In genomic region chr5:21646133-21646491, GRCm38 (mm10) we compare ENCODE assay signal across 7 mouse cellular contexts. TPM values are rescaled to one million over a fixed set of nuclear protein-coding genes. Genes with fewer than 3 reads are reported as not detected.
DNase-seq lines count a peak whose midpoint lies in the region; ATAC-seq and TF ChIP-seq lines count a peak whose summit lies in the region.

No protein-coding gene starts in this region.

- no peak for ATAC-seq in lung, postnatal 0 days
- ATAC-seq in embryonic facial prominence, embryonic 13.5 days (ENCODE audit: insufficient number of reproducible peaks, insufficient read depth, low FRiP score, low TSS enrichment, low read depth): peak; percentile 28; the same call in 1 of the 2 replicates
- ATAC-seq in limb, embryonic 11.5 days (ENCODE audit: insufficient number of reproducible peaks, low FRiP score, low TSS enrichment, low read depth): no peak; the same call in 1 of the 2 replicates
- ATAC-seq in cerebellum, adult (ENCODE audit: insufficient number of reproducible peaks, low FRiP score, low TSS enrichment): no peak; the same call in 1 of the 2 replicates

- H3K36me3 ChIP-seq in lung, postnatal 0 days (ENCODE audit: insufficient read depth, low read length): no peaks in the 10 kb centered on the region; the same call in 1 of the 2 replicates
- peaks cover 31% of the 10 kb centered on the region for H3K36me3 ChIP-seq in embryonic facial prominence, embryonic 13.5 days
- H3K36me3 ChIP-seq in limb, embryonic 11.5 days (ENCODE audit: control insufficient read depth, insufficient read depth, low read length): peaks cover 12% of the 10 kb centered on the region; the same call in 1 of the 2 replicates
- peaks cover 21% of the 10 kb centered on the region for H3K36me3 ChIP-seq in small intestine, adult 2 months (ENCODE audit: control insufficient read depth, insufficient read depth, low read length)

- no peak for TF ChIP-seq CTCF in lung, postnatal 0 days (IDR thresholded peaks at IDR 0.05)
- TF ChIP-seq CTCF in small intestine, adult 2 months (IDR thresholded peaks at IDR 0.05; ENCODE audit: extremely low read depth, insufficient read length, insufficient replicate concordance, low read depth, low read length): no peak

- no peaks in the 10 kb centered on the region for H3K9me3 ChIP-seq in lung, postnatal 0 days (ENCODE audit: low read length)
- no peaks in the 10 kb centered on the region for H3K9me3 ChIP-seq in embryonic facial prominence, embryonic 13.5 days
- H3K9me3 ChIP-seq in limb, embryonic 11.5 days (ENCODE audit: control insufficient read depth, low read length): no peaks in the 10 kb centered on the region

- H3K9ac ChIP-seq in lung, postnatal 0 days (replicated peaks; ENCODE audit: low read depth): peak overlapping the region; percentile 72
- H3K9ac ChIP-seq in embryonic facial prominence, embryonic 13.5 days: peak overlapping the region; percentile 90
- H3K9ac ChIP-seq in limb, embryonic 11.5 days (ENCODE audit: low read length): peak overlapping the region; percentile 82

- peak overlapping the region; percentile 85 for H3K27ac ChIP-seq in lung, postnatal 0 days (ENCODE audit: low read length)
- H3K27ac ChIP-seq in embryonic facial prominence, embryonic 13.5 days: peak overlapping the region; percentile 80
- peak overlapping the region; percentile 83 for H3K27ac ChIP-seq in limb, embryonic 11.5 days (replicated peaks; ENCODE audit: low read depth, low read length)
- H3K27ac ChIP-seq in small intestine, adult 2 months (ENCODE audit: insufficient read depth, low read depth, low read length): peak overlapping the region; percentile 50; the same call in 1 of the 2 replicates

- no peak; the same call in 1 of the 2 replicates for TF ChIP-seq EP300 in lung, postnatal 0 days (IDR thresholded peaks at IDR 0.05)

- no peaks in the 10 kb centered on the region for H3K27me3 ChIP-seq in lung, postnatal 0 days (replicated peaks; ENCODE audit: insufficient read depth, low read length)
- H3K27me3 ChIP-seq in embryonic facial prominence, embryonic 13.5 days: peaks cover 15% of the 10 kb centered on the region
- no peaks in the 10 kb centered on the region for H3K27me3 ChIP-seq in limb, embryonic 11.5 days (ENCODE audit: control insufficient read depth, insufficient read depth, low read length)
- H3K27me3 ChIP-seq in small intestine, adult 2 months (ENCODE audit: control insufficient read depth, insufficient read depth, low read length): no peaks in the 10 kb centered on the region

- H3K4me2 ChIP-seq in lung, postnatal 0 days (replicated peaks; ENCODE audit: low read depth, low read length): peak overlapping the region; percentile 92
- H3K4me2 ChIP-seq in embryonic facial prominence, embryonic 13.5 days: peak overlapping the region; percentile 79
- H3K4me2 ChIP-seq in limb, embryonic 11.5 days (ENCODE audit: low read depth, severe bottlenecking): peak overlapping the region; percentile 65

- TF ChIP-seq POLR2A in small intestine, adult 2 months (IDR thresholded peaks at IDR 0.05; ENCODE audit: low read depth, low read length): no peak

- peak overlapping the region; percentile 63 for H3K4me3 ChIP-seq in lung, postnatal 0 days (ENCODE audit: low read depth, low read length)
- H3K4me3 ChIP-seq in embryonic facial prominence, embryonic 13.5 days: peak overlapping the region; percentile 91
- H3K4me3 ChIP-seq in limb, embryonic 11.5 days (ENCODE audit: low read depth, low read length): peak overlapping the region; percentile 79
- H3K4me3 ChIP-seq in small intestine, adult 2 months (ENCODE audit: low read depth, low read length): peak overlapping the region; percentile 93

- WGBS in lung, postnatal 0 days: under 1% methylated on average over 23 of the region's 25 CpGs
- WGBS in embryonic facial prominence, embryonic 13.5 days: 0% methylated on average over 25 of the region's 25 CpGs
- under 1% methylated on average over 25 of the region's 25 CpGs for WGBS in limb, embryonic 11.5 days
- under 1% methylated on average over 25 of the region's 25 CpGs for WGBS in small intestine, adult 2 months

- H3K4me1 ChIP-seq in lung, postnatal 0 days (ENCODE audit: insufficient read depth, low read depth, low read length): peaks cover 10% of the 10 kb centered on the region; the same call in 1 of the 2 replicates
- H3K4me1 ChIP-seq in embryonic facial prominence, embryonic 13.5 days: peaks cover 12% of the 10 kb centered on the region
- H3K4me1 ChIP-seq in limb, embryonic 11.5 days (ENCODE audit: control insufficient read depth, insufficient read depth, low read length): no peaks in the 10 kb centered on the region
- H3K4me1 ChIP-seq in small intestine, adult 2 months (ENCODE audit: control insufficient read depth, insufficient read depth, insufficient read length, low read length): peaks cover 2% of the 10 kb centered on the region; the same call in 1 of the 2 replicates

- no peak for DNase-seq in lung, postnatal 0 days (ENCODE audit: low spot score)
- no peak for DNase-seq in lung, postnatal 36 days
- no peak for DNase-seq in limb, embryonic 11.5 days (ENCODE audit: low spot score)
- no peak for DNase-seq in cerebellum, adult 18-20 months

RNA-seq across cellular contexts. Expression of gene Armc10, which starts 0.5 kb away (rescaled TPM):
- 30.1 and 33.4 TPM in 2 replicates for polyA plus RNA-seq in lung, postnatal 0 days (2015; fragmentation: Nextera tagmentation; extraction: Ambion mirVana)
- polyA plus RNA-seq in embryonic facial prominence, embryonic 13.5 days (2015; fragmentation: Nextera tagmentation; extraction: Ambion mirVana): 51.0 and 51.6 TPM in 2 replicates
- polyA plus RNA-seq in limb, embryonic 11.5 days (2014; fragmentation: Nextera tagmentation; extraction: Ambion mirVana): 75.3 and 91.9 TPM in 2 replicates
- polyA plus RNA-seq in small intestine, adult 2 months (2012; rRNA removed): 12.0 and 31.8 TPM in 2 replicates

RNA-seq across cellular contexts. Expression of gene Fbxl13, which starts 0.7 kb away (rescaled TPM):
- 1.1 and 1.2 TPM in 2 replicates for polyA plus RNA-seq in lung, postnatal 0 days (2015; fragmentation: Nextera tagmentation; extraction: Ambion mirVana)
- polyA plus RNA-seq in embryonic facial prominence, embryonic 13.5 days (2015; fragmentation: Nextera tagmentation; extraction: Ambion mirVana): 0.14 and 0.47 TPM in 2 replicates
- polyA plus RNA-seq in limb, embryonic 11.5 days (2014; fragmentation: Nextera tagmentation; extraction: Ambion mirVana): 0.12 TPM in 1 of 2 replicates, not detected in the other
- not detected in 2 replicates for polyA plus RNA-seq in small intestine, adult 2 months (2012; rRNA removed)

RNA-seq across cellular contexts. Expression of gene Napepld, which starts 55.1 kb away (rescaled TPM):
- 2.1 and 2.5 TPM in 2 replicates for polyA plus RNA-seq in lung, postnatal 0 days (2015; fragmentation: Nextera tagmentation; extraction: Ambion mirVana)
- 2.1 and 2.2 TPM in 2 replicates for polyA plus RNA-seq in embryonic facial prominence, embryonic 13.5 days (2015; fragmentation: Nextera tagmentation; extraction: Ambion mirVana)
- 4.5 and 5.0 TPM in 2 replicates for polyA plus RNA-seq in limb, embryonic 11.5 days (2014; fragmentation: Nextera tagmentation; extraction: Ambion mirVana)
- polyA plus RNA-seq in small intestine, adult 2 months (2012; rRNA removed): 0.85 and 1.3 TPM in 2 replicates
